Mouse (Mus musculus): ENCODE measurements around the gene Npas4. TPM values are rescaled to one million over a fixed set of nuclear protein-coding genes. Genes with fewer than 3 reads are reported as not detected.
"Not testable (repeated sequence)": the region's sequence is repeated elsewhere in the genome, so short reads cannot be mapped to it uniquely, and the experiment has no call there.

Npas4 gene
- polyA plus RNA-seq, 1 experiment from 2014 or later = not detected

- WGBS = 5% methylated on average over 13 of the region's 13 CpGs
- DNase-seq (ENCODE audit: low spot score) = peak; percentile 93
- no peaks in the 10 kb centered on the region for H3K9me3 ChIP-seq
- H3K4me3 ChIP-seq = peak overlapping the region; percentile 47; the same call in 1 of the 2 replicates
- no peak overlapping the region for H3K27ac ChIP-seq
- peaks cover 14% of the 10 kb centered on the region for H3K4me1 ChIP-seq (replicated peaks)
- peaks cover 95% of the 10 kb centered on the region for H3K27me3 ChIP-seq (ENCODE audit: insufficient read depth, poor library complexity, severe bottlenecking)
- H3K36me3 ChIP-seq = no peaks in the 10 kb centered on the region
These were observed 1.1 kb downstream of the Npas4 start for GRCm38 (mm10) chr19:4989013-4989412.

- Histone ChIP-seq H3K27ac (no peak overlapping the region), H3K4me1 (replicated peaks) (no peaks in the 10 kb centered on the region), H3K27me3 (ENCODE audit: insufficient read depth, poor library complexity, severe bottlenecking) (peaks cover 41% of the 10 kb centered on the region), H3K4me3 (no peak overlapping the region), H3K9me3 (no peaks in the 10 kb centered on the region), H3K36me3 (no peaks in the 10 kb centered on the region)
- peak; percentile 30 for DNase-seq (ENCODE audit: low spot score)
These were observed 8.3 kb downstream of the Npas4 start for GRCm38 (mm10) chr19:4981767-4982166.

GRCm38 (mm10) chr19:4968236-4968635 is 21.9 kb downstream of the Npas4 start:
- 92% methylated on average over 2 of the region's 2 CpGs for WGBS
- DNase-seq (ENCODE audit: low spot score) = no peak

GRCm38 (mm10) chr19:4961928-4962601 is 28.1 kb downstream of the Npas4 start, which contains the start of gene Mrpl11:
TSS of gene Mrpl11 (plus strand) at chr19:4962147.
- under 1% methylated on average over 34 of the region's 34 CpGs for WGBS
- Histone ChIP-seq H3K4me3 (peak within 1 kb of the TSS; percentile 89), H3K27ac (peak within 1 kb of the TSS; percentile 95), H3K27me3 (ENCODE audit: insufficient read depth, poor library complexity, severe bottlenecking) (no peaks in the 10 kb centered on the region), H3K4me1 (replicated peaks) (peaks cover 8% of the 10 kb centered on the region), H3K36me3 (peaks cover 32% of the 10 kb centered on the region), H3K9me3 (no peaks in the 10 kb centered on the region; the same call in 1 of the 2 replicates)
- DNase-seq (ENCODE audit: low spot score) = peak; percentile 91

More at GRCm38 (mm10) chr19:4968236-4968635, 21.9 kb downstream of the Npas4 start:
- H3K36me3 ChIP-seq = peaks cover 43% of the 10 kb centered on the region
- no peaks in the 10 kb centered on the region; the same call in 1 of the 2 replicates for H3K9me3 ChIP-seq
- no peak overlapping the region for H3K4me3 ChIP-seq
- H3K27ac ChIP-seq = no peak overlapping the region
- H3K4me1 ChIP-seq (replicated peaks) = peaks cover 2% of the 10 kb centered on the region
- no peaks in the 10 kb centered on the region for H3K27me3 ChIP-seq (ENCODE audit: insufficient read depth, poor library complexity, severe bottlenecking)

- H3K9me3 ChIP-seq; H3K27me3 ChIP-seq (ENCODE audit: insufficient read depth, poor library complexity, severe bottlenecking); H3K27ac ChIP-seq; DNase-seq (ENCODE audit: low spot score); H3K4me3 ChIP-seq; H3K36me3 ChIP-seq; H3K4me1 ChIP-seq (replicated peaks): not testable (repeated sequence)
- WGBS = 88% methylated on average over 9 of the region's 9 CpGs
These were observed 41.5 kb downstream of the Npas4 start for GRCm38 (mm10) chr19:4948641-4949040.

GRCm38 (mm10) chr19:4945540-4945939 is 44.6 kb downstream of the Npas4 start:
- Histone ChIP-seq H3K4me1 (replicated peaks) (peaks cover 18% of the 10 kb centered on the region), H3K36me3 (no peaks in the 10 kb centered on the region), H3K4me3 (no peak overlapping the region), H3K9me3 (no peaks in the 10 kb centered on the region), H3K27ac (no peak overlapping the region), H3K27me3 (ENCODE audit: insufficient read depth, poor library complexity, severe bottlenecking) (peaks cover 27% of the 10 kb centered on the region)
- no peak for DNase-seq (ENCODE audit: low spot score)
- WGBS = 48% methylated on average over 6 of the region's 6 CpGs

- peak overlapping the region; percentile 80 for H3K4me3 ChIP-seq
- peak overlapping the region; percentile 82 for H3K27ac ChIP-seq
- peaks cover 18% of the 10 kb centered on the region for H3K4me1 ChIP-seq (replicated peaks)
- no peak for DNase-seq (ENCODE audit: low spot score)
- H3K36me3 ChIP-seq = no peaks in the 10 kb centered on the region
- no peaks in the 10 kb centered on the region for H3K9me3 ChIP-seq
- 10% methylated on average over 13 of the region's 13 CpGs for WGBS
- H3K27me3 ChIP-seq (ENCODE audit: insufficient read depth, poor library complexity, severe bottlenecking) = peaks cover 31% of the 10 kb centered on the region
These were observed 46.9 kb downstream of the Npas4 start for GRCm38 (mm10) chr19:4943253-4943588.

- Histone ChIP-seq H3K27me3 (ENCODE audit: insufficient read depth, poor library complexity, severe bottlenecking) (peaks cover 31% of the 10 kb centered on the region), H3K27ac (peak within 1 kb of the TSS; percentile 82), H3K36me3 (no peaks in the 10 kb centered on the region), H3K4me1 (replicated peaks) (peaks cover 17% of the 10 kb centered on the region), H3K4me3 (peak within 1 kb of the TSS; percentile 80), H3K9me3 (no peaks in the 10 kb centered on the region)
- DNase-seq (ENCODE audit: low spot score) = peak; percentile 86
- under 1% methylated on average over 55 of the region's 55 CpGs for WGBS
These were observed 47.4 kb downstream of the Npas4 start, which contains the start of gene Peli3 for GRCm38 (mm10) chr19:4942551-4943252. TSS of gene Peli3 (minus strand) at chr19:4943127.

- Histone ChIP-seq H3K4me3 (no peak overlapping the region), H3K27me3 (ENCODE audit: insufficient read depth, poor library complexity, severe bottlenecking) (peaks cover 22% of the 10 kb centered on the region), H3K36me3 (no peaks in the 10 kb centered on the region), H3K9me3 (no peaks in the 10 kb centered on the region), H3K4me1 (replicated peaks) (peaks cover 6% of the 10 kb centered on the region), H3K27ac (no peak overlapping the region)
- no peak for DNase-seq (ENCODE audit: low spot score)
- whole genome bisulfite sequencing = 90% methylated on average over 17 of the region's 17 CpGs
These were observed 52.4 kb downstream of the Npas4 start for GRCm38 (mm10) chr19:4937444-4938310.

- H3K36me3 ChIP-seq = no peaks in the 10 kb centered on the region
- WGBS = 82% methylated on average over 2 of the region's 2 CpGs
- no peaks in the 10 kb centered on the region for H3K9me3 ChIP-seq
- H3K4me3 ChIP-seq = no peak overlapping the region
- no peak for DNase-seq (ENCODE audit: low spot score)
- H3K27me3 ChIP-seq (ENCODE audit: insufficient read depth, poor library complexity, severe bottlenecking) = peaks cover 15% of the 10 kb centered on the region
- H3K27ac ChIP-seq = no peak overlapping the region
- H3K4me1 ChIP-seq (replicated peaks) = no peaks in the 10 kb centered on the region
These were observed 53.2 kb downstream of the Npas4 start for GRCm38 (mm10) chr19:4936896-4937295.
